10 mouse cellular contexts compared by ENCODE assay signal in genomic region chr1:61472579-61473242, GRCm38 (mm10).
A peak's percentile ranks its signal among the peaks of the same experiment; 100 is the strongest.
DNase-seq lines count a peak whose midpoint lies in the region; ATAC-seq and TF ChIP-seq lines count a peak whose summit lies in the region.
"Had no signal": no experiment of that assay in that cellular context is flagged by ENCODE, and none has a peak within 500 bp of the region (broad histone marks: within the 10 kb centered on the region; RNA-seq: fewer than 3 reads in every experiment).

No protein-coding gene starts in this region.

- H3K27me3 ChIP-seq in forebrain, postnatal 0 days (ENCODE audit: insufficient read depth, low read length), result no peaks in the 10 kb centered on the region
- H3K27me3 ChIP-seq in hindbrain, embryonic 15.5 days, result no peaks in the 10 kb centered on the region

- peak; percentile 59 for ATAC-seq in forebrain, postnatal 0 days
- ATAC-seq in hindbrain, embryonic 15.5 days (ENCODE audit: low FRiP score, low read depth), result peak; percentile 77

- 35% methylated on average over 13 of the region's 13 CpGs for WGBS in forebrain, postnatal 0 days
- WGBS in hindbrain, embryonic 15.5 days, result 23% methylated on average over 13 of the region's 13 CpGs

- no peak for TF ChIP-seq CTCF in forebrain, postnatal 0 days (IDR thresholded peaks at IDR 0.05; ENCODE audit: low read depth)

- H3K36me3 ChIP-seq in forebrain, postnatal 0 days (ENCODE audit: insufficient read depth), result no peaks in the 10 kb centered on the region
- H3K36me3 ChIP-seq in hindbrain, embryonic 15.5 days, result no peaks in the 10 kb centered on the region

- H3K9me3 ChIP-seq in forebrain, postnatal 0 days (ENCODE audit: low read length), result no peaks in the 10 kb centered on the region
- no peaks in the 10 kb centered on the region for H3K9me3 ChIP-seq in hindbrain, embryonic 15.5 days

- DNase-seq in forebrain, postnatal 0 days, result peak; percentile 72
- peak; percentile 3 for DNase-seq in left cerebral cortex, postnatal 4 days
- DNase-seq in right cerebral cortex, adult 2 months (ENCODE audit: low spot score in 2 of 2), result peak; percentile 39 to 45
- no peak for DNase-seq in embryo, embryonic 9.5 days (ENCODE audit: extremely low spot score)
- no peak for DNase-seq in spleen, postnatal 4 days (ENCODE audit: low spot score in 2 of 2)
- DNase-seq in cerebellum, adult 8-10 months, result no peak
- DNase-seq: adrenal gland, postnatal 36 days; heart, postnatal 4 days had no signal

- peaks cover 4% of the 10 kb centered on the region; the same call in 1 of the 2 replicates for H3K4me1 ChIP-seq in forebrain, postnatal 0 days (ENCODE audit: insufficient read depth)
- H3K4me1 ChIP-seq in hindbrain, embryonic 15.5 days (replicated peaks), result peaks cover 13% of the 10 kb centered on the region

- peak overlapping the region; percentile 17 for H3K4me3 ChIP-seq in forebrain, postnatal 0 days (ENCODE audit: low read depth, low read length)
- H3K4me3 ChIP-seq in hindbrain, embryonic 15.5 days, result peak overlapping the region; percentile 24
- H3K4me3 ChIP-seq: myocyte had no signal

- intact Hi-C loops in left cerebral cortex, postnatal 4 days (cut with DNase I), result no loop called here

- H3K9ac ChIP-seq in forebrain, postnatal 0 days, result peak overlapping the region; percentile 36; the same call in 1 of the 2 replicates
- peak overlapping the region; percentile 46 for H3K9ac ChIP-seq in hindbrain, embryonic 15.5 days

- peak overlapping the region; percentile 47 for H3K4me2 ChIP-seq in forebrain, postnatal 0 days (ENCODE audit: low read depth)
- peak overlapping the region; percentile 56 for H3K4me2 ChIP-seq in hindbrain, embryonic 15.5 days

- H3K27ac ChIP-seq in forebrain, postnatal 0 days (ENCODE audit: low read depth, low read length), result peak overlapping the region; percentile 37
- H3K27ac ChIP-seq in hindbrain, embryonic 15.5 days (replicated peaks), result peak overlapping the region; percentile 87

Comparison
In these comparisons a context has a peak if more than half of its experiments do, and no peak if none do; other contexts are left out.
1. DNase-seq: peak in forebrain, postnatal 0 days (single experiment), left cerebral cortex, postnatal 4 days (single experiment) and right cerebral cortex, adult 2 months (2 of 2); none in embryo, embryonic 9.5 days (single experiment), spleen, postnatal 4 days (0 of 2) and cerebellum, adult 8-10 months (single experiment).